Mouse (Mus musculus) cerebellum, adult 2 months (tissue): ENCODE measurements around the gene Chaf1a. TPM values are rescaled to one million over a fixed set of nuclear protein-coding genes. Genes with fewer than 3 reads are reported as not detected.
A peak's percentile ranks its signal among the peaks of the same experiment; 100 is the strongest.

ENCODE experiments used
- DNase-seq, 2 experiments: peaks; one replicate each; pipeline ENCODE4 v3.0.0; 2021
- H3K27ac ChIP-seq: fragments of 200-500 bp; 2 replicates; pipeline ENCODE4 v1.5.1; 2012; ENCODE audit warnings: low read length, control low read depth, inconsistent platforms; ENCODE audit not compliant: insufficient read depth
- H3K27me3 ChIP-seq: fragments of 200-500 bp; 2 replicates; pipeline ENCODE4 v1.6.1; 2012; ENCODE audit warnings: inconsistent platforms, mild to moderate bottlenecking, low read length, moderate library complexity; ENCODE audit not compliant: control insufficient read depth, insufficient read depth
- H3K4me1 ChIP-seq: fragments of 200-500 bp; 2 replicates; pipeline ENCODE4 v1.6.1; 2011; ENCODE audit warnings: low read length; ENCODE audit not compliant: control insufficient read depth, insufficient read depth
- H3K4me3 ChIP-seq: fragments of 200-500 bp; replicated peaks from 2 replicates; pipeline ENCODE3; 2011; ENCODE audit warnings: mild to moderate bottlenecking, low read depth, low read length, control low read depth; ENCODE audit not compliant: insufficient read depth
- CTCF ChIP-seq: fragments of 200-500 bp; IDR thresholded peaks from 2 replicates; pipeline ENCODE4 v1.5.1; 2011; ENCODE audit warnings: low read depth, mild to moderate bottlenecking, control low read depth, low read length, moderate library complexity, borderline replicate concordance; ENCODE audit not compliant: insufficient read depth
- POLR2A ChIP-seq: fragments of 200-500 bp; IDR thresholded peaks from 2 replicates; pipeline ENCODE4 v1.6.1; 2011; ENCODE audit warnings: low read length, control low read depth, borderline replicate concordance; ENCODE audit not compliant: insufficient read depth
- WGBS: fragments of 180-500 bp; shearing (Covaris S2); methylation state at CpG from one replicate; pipeline ENCODE4 v1.1.7; 2018; 5-methylcytosine and 5-hydroxymethylcytosine counted together
- polyA plus RNA-seq: library from polyadenylated mRNA; depleted of rRNA; stranded (reverse); fragments of >200 nt; gene quantifications from 2 replicates; pipeline ENCODE4 v1.2.3, GENCODE M21; 2012

The Chaf1a gene
- polyA plus RNA-seq, 1 experiment: 2.9 TPM

DNA sequence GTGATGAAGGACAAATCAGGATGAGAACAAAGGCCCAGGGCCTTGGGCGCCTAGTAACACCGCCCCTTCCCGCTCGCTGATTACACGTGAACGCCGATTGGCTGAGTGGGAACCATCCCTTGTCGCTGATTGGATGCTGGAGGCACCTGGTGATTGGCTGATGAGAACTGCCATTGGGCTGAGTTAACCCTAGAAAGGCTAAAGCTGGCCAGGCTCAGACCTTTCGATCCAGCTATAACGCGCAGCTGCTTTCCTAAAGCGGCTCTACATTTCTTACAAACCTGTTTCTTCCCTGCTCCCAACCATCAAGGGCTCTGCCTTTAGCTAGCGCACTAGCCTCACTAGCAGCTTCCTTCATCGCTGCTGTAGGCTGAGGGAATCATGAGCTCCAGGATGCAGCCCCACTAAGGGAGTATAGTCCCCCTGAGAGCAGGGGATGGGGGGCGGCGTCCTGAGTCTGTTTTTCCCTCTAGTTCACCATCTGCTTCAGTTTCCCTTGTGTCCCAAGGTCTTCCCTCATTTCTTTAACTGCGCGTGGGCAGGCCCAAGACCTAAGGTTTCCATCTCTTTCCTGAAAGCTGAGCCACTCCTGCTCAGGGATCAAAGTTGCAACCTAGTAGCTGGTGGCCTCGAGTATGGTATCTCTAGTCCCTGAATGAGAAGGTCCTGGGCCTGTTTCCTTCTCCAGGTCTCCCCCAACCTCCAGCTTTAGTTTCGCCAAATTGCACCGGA, 31.7 kb upstream of the Chaf1a start:
- peak; percentile 75; the same call in 1 of the 2 replicates for TF ChIP-seq POLR2A
- TF ChIP-seq CTCF: no peak
- DNase-seq: peak; percentile 93 to 97
- Histone ChIP-seq H3K27ac (peak overlapping the region; percentile 57), H3K4me3 (peak overlapping the region; percentile 75), H3K4me1 (peaks cover 19% of the 10 kb centered on the region; the same call in 1 of the 2 replicates), H3K27me3 (no peaks in the 10 kb centered on the region)
- WGBS: under 1% methylated on average over 21 of the region's 21 CpGs

DNA sequence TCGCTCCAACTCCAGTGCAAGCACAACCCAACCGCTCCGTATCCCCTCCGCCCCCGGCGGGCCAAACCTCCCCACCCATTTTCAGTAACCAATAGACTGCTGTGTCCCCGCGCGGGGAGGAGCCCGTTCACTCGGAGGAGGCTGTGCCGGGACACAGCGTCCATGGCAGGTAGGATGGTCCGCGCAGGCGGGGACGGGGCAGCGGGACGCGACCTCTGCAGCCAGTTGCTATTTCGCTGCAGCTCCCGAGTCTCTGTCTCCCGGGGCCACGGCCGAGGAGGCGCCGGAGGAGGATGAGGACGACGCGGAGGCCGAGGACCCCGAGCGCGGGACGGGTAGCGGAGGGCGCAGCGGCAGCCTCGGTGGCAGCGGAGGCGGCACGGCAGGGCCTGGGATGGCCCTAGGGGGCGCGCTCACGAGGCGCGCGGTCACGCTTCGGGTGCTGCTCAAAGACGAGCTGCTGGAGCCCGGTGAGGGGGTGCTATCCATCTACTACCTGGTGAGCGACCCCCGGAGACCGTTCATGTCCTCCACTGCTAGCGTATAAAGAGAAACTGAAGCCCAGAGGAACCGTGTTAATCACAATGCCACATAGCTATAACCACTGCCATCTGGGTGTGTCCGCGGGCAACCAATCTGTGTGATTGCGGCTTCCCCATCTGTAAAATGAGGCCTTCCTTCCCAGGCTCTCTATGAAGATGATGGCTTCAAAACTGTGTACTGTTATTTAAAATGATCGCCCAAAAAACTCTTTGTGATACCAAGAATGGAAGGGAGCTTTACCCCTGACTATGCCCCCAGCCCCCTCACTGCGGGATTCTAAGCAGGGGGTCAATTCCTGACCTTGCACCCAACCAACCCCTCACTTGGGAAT, 30.9 kb upstream of the Chaf1a start:
- DNase-seq: peak; percentile 95 to 96
- Histone ChIP-seq H3K27ac (peak overlapping the region; percentile 77), H3K27me3 (no peaks in the 10 kb centered on the region), H3K4me1 (peaks cover 18% of the 10 kb centered on the region; the same call in 1 of the 2 replicates), H3K4me3 (peak overlapping the region; percentile 75)
- WGBS: under 1% methylated on average over 62 of the region's 62 CpGs
- TF ChIP-seq POLR2A (peak; percentile 99), CTCF (no peak)

DNA sequence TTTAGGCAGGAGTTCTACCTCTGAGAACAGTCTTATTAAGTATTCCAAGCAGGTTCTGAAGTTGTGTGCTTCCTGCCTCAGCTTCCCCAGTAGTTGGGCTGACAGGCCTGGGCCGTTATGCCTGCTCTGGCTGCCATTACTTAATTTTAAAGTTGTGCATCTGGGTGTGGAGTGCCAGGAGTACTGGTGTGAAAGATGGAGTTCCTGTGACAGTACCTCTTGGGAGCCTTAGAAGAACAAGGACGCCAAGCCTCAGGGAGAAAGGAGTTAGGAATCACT, 30.3 kb upstream of the Chaf1a start:
- 0 out of 2 replicates have a peak overlapping the region, but pooled peaks have one; percentile 77 for H3K27ac ChIP-seq

DNA sequence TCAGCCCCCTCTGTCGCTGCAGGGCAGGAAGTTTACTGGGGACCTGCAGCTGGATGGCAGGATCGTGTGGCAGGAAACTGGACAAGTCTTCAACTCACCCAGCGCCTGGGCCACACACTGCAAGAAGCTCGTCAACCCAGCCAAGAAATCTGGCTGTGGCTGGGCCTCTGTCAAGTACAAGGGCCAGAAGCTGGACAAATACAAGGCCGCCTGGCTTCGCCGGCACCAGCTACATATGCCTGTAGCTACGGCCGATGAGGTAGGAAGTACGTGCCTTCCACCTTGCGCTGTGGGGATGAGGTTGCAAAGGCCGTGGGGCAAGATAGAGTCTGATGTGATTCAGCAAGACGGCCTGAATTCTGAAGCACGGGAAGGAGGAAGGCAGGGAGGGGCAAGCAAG, 30.0 kb upstream of the Chaf1a start:
- Histone ChIP-seq H3K4me3 (peak overlapping the region; percentile 75), H3K4me1 (peaks cover 13% of the 10 kb centered on the region; the same call in 1 of the 2 replicates), H3K27ac (peak overlapping the region; percentile 77; the same call in 1 of the 2 replicates), H3K27me3 (no peaks in the 10 kb centered on the region)
- 29% methylated on average over 14 of the region's 14 CpGs for WGBS
- DNase-seq: no peak
- TF ChIP-seq CTCF (no peak), POLR2A (no peak)

More for the DNA sequence above, 30.3 kb upstream of the Chaf1a start:
- Histone ChIP-seq H3K4me1 (peaks cover 13% of the 10 kb centered on the region; the same call in 1 of the 2 replicates), H3K4me3 (peak overlapping the region; percentile 75), H3K27me3 (no peaks in the 10 kb centered on the region)
- 14% methylated on average over 2 of the region's 2 CpGs for WGBS
- TF ChIP-seq CTCF: no peak
- no peak for TF ChIP-seq POLR2A
- no peak for DNase-seq

DNA sequence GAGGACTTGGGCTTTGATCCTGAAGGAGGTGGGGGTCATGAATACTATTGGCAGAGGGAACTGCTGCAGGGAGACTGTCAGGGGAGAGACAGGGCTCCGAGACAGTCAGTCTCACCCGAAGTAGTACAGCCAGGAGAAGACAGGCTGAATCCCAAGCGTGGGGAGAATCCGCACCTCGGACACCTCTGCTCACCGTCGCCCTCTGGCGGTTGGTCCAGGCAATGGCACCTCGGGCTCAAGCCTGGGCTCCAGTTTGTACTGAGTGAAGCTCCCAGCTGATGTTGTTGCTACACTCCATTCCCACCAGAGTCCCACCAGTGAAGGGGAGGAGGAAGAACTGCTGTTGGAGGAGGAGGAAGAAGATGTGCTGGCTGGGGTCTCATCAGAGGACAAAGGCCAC, 29.6 kb upstream of the Chaf1a start:
- Histone ChIP-seq H3K4me1 (peaks cover 13% of the 10 kb centered on the region; the same call in 1 of the 2 replicates), H3K27me3 (no peaks in the 10 kb centered on the region), H3K4me3 (peak overlapping the region; percentile 75), H3K27ac (peak overlapping the region; percentile 9; the same call in 1 of the 2 replicates)
- TF ChIP-seq POLR2A (no peak), CTCF (peak; percentile 93)
- 1% methylated on average over 9 of the region's 9 CpGs for WGBS
- peak; percentile 74 to 86 for DNase-seq

DNA sequence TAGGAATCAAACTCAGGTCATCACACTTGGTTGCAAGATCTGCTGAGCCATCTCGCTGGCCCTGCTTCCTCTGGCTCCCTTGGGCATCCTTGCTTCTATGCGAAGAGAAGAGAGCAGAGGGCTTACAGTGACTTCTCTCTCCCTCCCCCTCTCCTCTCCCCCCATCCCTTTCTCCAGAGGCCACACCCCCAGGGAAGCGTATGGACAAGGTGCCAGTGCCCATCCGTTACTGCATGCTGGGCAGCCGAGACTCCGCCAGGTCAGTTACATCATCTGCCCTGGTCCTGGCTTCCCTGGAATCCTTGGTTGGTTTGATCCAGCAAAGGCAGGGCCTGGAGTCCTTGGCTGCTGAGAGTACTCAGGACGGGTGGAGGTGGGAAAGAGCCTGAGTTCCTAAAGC, 28.8 kb upstream of the Chaf1a start:
- Histone ChIP-seq H3K27me3 (no peaks in the 10 kb centered on the region), H3K27ac (0 out of 2 replicates have a peak overlapping the region, but pooled peaks have one; percentile 2), H3K4me1 (peaks cover 19% of the 10 kb centered on the region), H3K4me3 (peak overlapping the region; percentile 7)
- TF ChIP-seq POLR2A (no peak), CTCF (no peak)
- peak; percentile 51 to 71 for DNase-seq
- 20% methylated on average over 7 of the region's 7 CpGs for WGBS

DNA sequence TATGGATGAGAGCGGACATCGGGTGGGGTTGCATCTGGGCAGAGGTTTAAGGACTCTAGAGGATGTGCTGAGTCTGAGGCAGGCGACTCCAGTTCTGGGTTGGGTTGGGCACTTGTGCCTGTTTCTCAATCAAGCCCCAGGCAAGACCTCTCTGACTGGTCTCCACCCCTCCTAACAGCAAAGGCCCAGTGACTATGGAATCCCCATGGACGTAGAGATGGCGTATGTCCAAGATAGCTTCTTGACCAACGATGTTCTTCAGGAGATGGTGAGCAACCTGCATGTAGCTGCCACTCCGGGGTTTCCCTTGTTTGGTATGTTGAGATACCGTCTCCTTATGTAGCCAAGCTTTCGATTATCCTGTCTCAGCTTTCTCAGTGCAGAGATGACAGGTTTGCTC, 24.9 kb upstream of the Chaf1a start:
- 81% methylated on average over 9 of the region's 9 CpGs for WGBS
- H3K4me1 ChIP-seq: peaks cover 46% of the 10 kb centered on the region
- no peak overlapping the region for H3K4me3 ChIP-seq
- DNase-seq: no peak
- H3K27ac ChIP-seq: no peak overlapping the region
- no peaks in the 10 kb centered on the region for H3K27me3 ChIP-seq
- TF ChIP-seq CTCF (no peak), POLR2A (no peak)
